Mouse (Mus musculus) liver, embryonic 14.5 days (tissue): ENCODE measurements around the gene Auts2. TPM values are rescaled to one million over a fixed set of nuclear protein-coding genes. Genes with fewer than 3 reads are reported as not detected.

Experiments
- ATAC-seq: fragments of 200-750 bp; cut with Nextera tagmentation; 2 replicates; pipeline ENCODE4 v1.8.0; 2017; ENCODE audit warnings: moderate number of reproducible peaks, mild to moderate bottlenecking, moderate library complexity; ENCODE audit not compliant: insufficient read depth
- DNase-seq, 3 experiments: peaks; one replicate each; pipeline ENCODE4 v3.0.0-alpha.2; 2012 to 2013; ENCODE audit warnings: low read depth in 3 of 3, low spot score in 3 of 3
- H3K27ac ChIP-seq: fragments of 300-500 bp; sonication (generic); 2 replicates; pipeline ENCODE4 v1.5.1; 2014; ENCODE audit warnings: moderate library complexity, mild to moderate bottlenecking, control low read depth, inconsistent platforms
- H3K27me3 ChIP-seq: fragments of 300-500 bp; sonication (generic); 2 replicates; pipeline ENCODE4 v1.6.1; 2014; ENCODE audit warnings: mild to moderate bottlenecking, low read length, moderate library complexity; ENCODE audit not compliant: control insufficient read depth, insufficient read depth
- H3K36me3 ChIP-seq: fragments of 300-500 bp; sonication (generic); replicated peaks from 2 replicates; pipeline ENCODE4 v1.6.1; 2014; ENCODE audit warnings: low read depth; ENCODE audit not compliant: control insufficient read depth, insufficient read depth
- H3K4me1 ChIP-seq, 2 experiments: fragments of 200-500 bp in 1 of 2; fragments of 300-500 bp in 1 of 2; sonication (generic) in 1 of 2; replicated peaks; 2 replicates each; pipeline ENCODE4 v1.6.1; 2012 to 2014; ENCODE audit warnings: antibody characterized with exemption in 1 of 2, inconsistent platforms in 1 of 2, low read length in 1 of 2; ENCODE audit not compliant: control insufficient read depth in 2 of 2, insufficient read depth in 2 of 2
- H3K4me2 ChIP-seq: fragments of 300-500 bp; sonication (generic); 2 replicates; pipeline ENCODE4 v1.6.1; 2014; ENCODE audit warnings: low read depth, mild to moderate bottlenecking, control low read depth, moderate library complexity
- H3K4me3 ChIP-seq, 2 experiments: fragments of 200-500 bp in 1 of 2; fragments of 300-500 bp in 1 of 2; sonication (generic) in 1 of 2; 2 replicates each; pipeline ENCODE4 v1.5.1; 2012 to 2014; ENCODE audit warnings: low read depth in 2 of 2, low read length in 2 of 2, mild to moderate bottlenecking in 2 of 2, control low read depth in 1 of 2, inconsistent platforms in 1 of 2, moderate library complexity in 1 of 2; ENCODE audit not compliant: insufficient read depth in 1 of 2
- H3K9ac ChIP-seq: fragments of 300-500 bp; sonication (generic); replicated peaks from 2 replicates; pipeline ENCODE4 v1.6.1; 2014; ENCODE audit warnings: mild to moderate bottlenecking, control low read depth, moderate library complexity
- H3K9me3 ChIP-seq: fragments of 300-500 bp; sonication (generic); 2 replicates; pipeline ENCODE4 v1.6.1; 2016; ENCODE audit warnings: low read length, mixed read lengths; ENCODE audit not compliant: control insufficient read depth
- CTCF ChIP-seq: IDR thresholded peaks from 2 replicates; pipeline ENCODE4 v1.5.1; 2016; ENCODE audit warnings: antibody characterized with exemption, low read depth, control low read depth
- EP300 ChIP-seq: IDR thresholded peaks from 2 replicates; pipeline ENCODE4 v1.6.1; 2016; ENCODE audit warnings: antibody characterized with exemption, low read depth
- WGBS: fragments of 180-500 bp; shearing (Covaris S2); extraction: QIAGEN DNeasy Blood & Tissue Kit; methylation state at CpG from one replicate; pipeline ENCODE4 v1.1.7; 2014; ENCODE audit not compliant: insufficient replicate concordance; 5-methylcytosine and 5-hydroxymethylcytosine counted together
- polyA plus RNA-seq, 2 experiments: library from polyadenylated mRNA; depleted of rRNA in 1 of 2; stranded (reverse) in 1 of 2; unstranded in 1 of 2; fragments of >200 nt; fragmentation: Nextera tagmentation in 1 of 2; extraction: Ambion mirVana in 1 of 2; gene quantifications; 2 replicates each; pipeline versions ENCODE4 v1.2.1 to v1.2.3; 2012 to 2014

The Auts2 gene
- polyA plus RNA-seq, 2 experiments, result 0.77 to 1.6 TPM

GRCm38 (mm10) chr5:132029638-132030037 is 513.5 kb downstream of the Auts2 start:
- 69% methylated on average over 11 of the region's 11 CpGs for WGBS
- Histone ChIP-seq H3K4me2 (no peak overlapping the region), H3K9ac (no peak overlapping the region), H3K27me3 (no peaks in the 10 kb centered on the region), H3K36me3 (no peaks in the 10 kb centered on the region), H3K4me1 (no peaks in the 10 kb centered on the region), H3K27ac (no peak overlapping the region), H3K4me3 (no peak overlapping the region), H3K9me3 (no peaks in the 10 kb centered on the region)
- TF ChIP-seq EP300 (no peak), CTCF (no peak)
- ATAC-seq (no peak), DNase-seq (no peak)

GRCm38 (mm10) chr5:132029038-132029437 is 514.1 kb downstream of the Auts2 start:
- Histone ChIP-seq H3K4me3 (no peak overlapping the region), H3K27me3 (no peaks in the 10 kb centered on the region), H3K4me2 (no peak overlapping the region), H3K9ac (no peak overlapping the region), H3K36me3 (no peaks in the 10 kb centered on the region), H3K9me3 (no peaks in the 10 kb centered on the region), H3K27ac (no peak overlapping the region), H3K4me1 (no peaks in the 10 kb centered on the region)
- WGBS, result 75% methylated on average over 12 of the region's 12 CpGs
- ATAC-seq, result no peak
- TF ChIP-seq EP300 (no peak), CTCF (no peak)
- no peak for DNase-seq

- Histone ChIP-seq H3K27me3 (no peaks in the 10 kb centered on the region), H3K9ac (no peak overlapping the region), H3K9me3 (no peaks in the 10 kb centered on the region), H3K36me3 (no peaks in the 10 kb centered on the region), H3K4me2 (no peak overlapping the region), H3K4me3 (no peak overlapping the region), H3K27ac (no peak overlapping the region), H3K4me1 (no peaks in the 10 kb centered on the region)
- ATAC-seq (no peak), DNase-seq (no peak)
- WGBS, result 60% methylated on average over 5 of the region's 5 CpGs
- no peak for TF ChIP-seq CTCF
- no peak for TF ChIP-seq EP300
Observed at GRCm38 (mm10) chr5:132027859-132028498, 515.2 kb downstream of the Auts2 start.

- ATAC-seq, result no peak
Observed at GRCm38 (mm10) chr5:132013296-132013695, 529.8 kb downstream of the Auts2 start.

GRCm38 (mm10) chr5:132011795-132012194 is 531.3 kb downstream of the Auts2 start:
- Histone ChIP-seq H3K4me1 (no peaks in the 10 kb centered on the region), H3K4me2 (no peak overlapping the region), H3K27ac (no peak overlapping the region), H3K4me3 (no peak overlapping the region), H3K9me3 (no peaks in the 10 kb centered on the region), H3K9ac (no peak overlapping the region), H3K27me3 (no peaks in the 10 kb centered on the region), H3K36me3 (no peaks in the 10 kb centered on the region)
- ATAC-seq (no peak), DNase-seq (no peak)
- TF ChIP-seq CTCF (no peak), EP300 (no peak)

More at GRCm38 (mm10) chr5:132013296-132013695, 529.8 kb downstream of the Auts2 start:
- no peaks in the 10 kb centered on the region for H3K9me3 ChIP-seq
- TF ChIP-seq CTCF (no peak), EP300 (no peak)
- no peak for DNase-seq
- no peak overlapping the region for H3K9ac ChIP-seq
- H3K4me1 ChIP-seq, result no peaks in the 10 kb centered on the region
- no peak overlapping the region for H3K4me2 ChIP-seq
- no peaks in the 10 kb centered on the region for H3K27me3 ChIP-seq
- 69% methylated on average over 7 of the region's 7 CpGs for WGBS
- H3K27ac ChIP-seq, result no peak overlapping the region
- no peaks in the 10 kb centered on the region for H3K36me3 ChIP-seq
- H3K4me3 ChIP-seq, result no peak overlapping the region
